Mouse (Mus musculus) embryonic facial prominence, embryonic 13.5 days (tissue): Measurements from ENCODE around the gene Gatad2b. TPM values are rescaled to one million over a fixed set of nuclear protein-coding genes. Genes with fewer than 3 reads are reported as not detected.
A peak's percentile ranks its signal among the peaks of the same experiment; 100 is the strongest.
"Not testable (repeated sequence)": the region's sequence is repeated elsewhere in the genome, so short reads cannot be mapped to it uniquely, and the experiment has no call there.

Source experiments
- ATAC-seq: fragments of 200-750 bp; cut with Nextera tagmentation; 2 replicates; pipeline ENCODE4 v1.8.0; 2017; ENCODE audit warnings: low read depth; ENCODE audit not compliant: insufficient number of reproducible peaks, insufficient read depth, low FRiP score, low TSS enrichment
- H3K27ac ChIP-seq: fragments of 300-500 bp; sonication (generic); 2 replicates; pipeline ENCODE4 v1.5.1; 2015; ENCODE audit warnings: moderate library complexity, mild to moderate bottlenecking, inconsistent platforms
- H3K27me3 ChIP-seq: fragments of 300-500 bp; sonication (generic); 2 replicates; pipeline ENCODE4 v1.6.1; 2015; ENCODE audit warnings: mild to moderate bottlenecking, inconsistent platforms
- H3K36me3 ChIP-seq: fragments of 300-500 bp; sonication (generic); 2 replicates; pipeline ENCODE4 v1.6.1; 2015; ENCODE audit warnings: mild to moderate bottlenecking, inconsistent platforms
- H3K4me1 ChIP-seq: fragments of 300-500 bp; sonication (generic); 2 replicates; pipeline ENCODE4 v1.6.1; 2015; ENCODE audit warnings: inconsistent platforms
- H3K4me2 ChIP-seq: fragments of 300-500 bp; sonication (generic); 2 replicates; pipeline ENCODE4 v1.6.1; 2015; ENCODE audit warnings: moderate library complexity, mild to moderate bottlenecking, inconsistent platforms
- H3K4me3 ChIP-seq: fragments of 300-500 bp; sonication (generic); 2 replicates; pipeline ENCODE4 v1.5.1; 2015; ENCODE audit warnings: mild to moderate bottlenecking, inconsistent platforms
- H3K9ac ChIP-seq: fragments of 300-500 bp; sonication (generic); 2 replicates; pipeline ENCODE4 v1.6.1; 2015; ENCODE audit warnings: mild to moderate bottlenecking, inconsistent platforms
- H3K9me3 ChIP-seq: fragments of 300-500 bp; sonication (generic); 2 replicates; pipeline ENCODE4 v1.6.1; 2016; ENCODE audit warnings: inconsistent platforms
- WGBS: fragments of 180-500 bp; shearing (Covaris S2); methylation state at CpG from one replicate; pipeline ENCODE4 v1.1.7; 2015; ENCODE audit warnings: mixed read lengths; 5-methylcytosine and 5-hydroxymethylcytosine counted together
- polyA plus RNA-seq: library from polyadenylated mRNA; unstranded; fragments of >200 nt; fragmentation: Nextera tagmentation; extraction: Ambion mirVana; gene quantifications from 2 replicates; pipeline ENCODE4 v1.2.1, GENCODE M21; 2015

Gene Gatad2b
- polyA plus RNA-seq, 1 experiment from 2014 or later = 24.5 TPM

- H3K4me2 ChIP-seq = no peak overlapping the region
- ATAC-seq = no peak
- peaks cover 53% of the 10 kb centered on the region for H3K36me3 ChIP-seq
- no peaks in the 10 kb centered on the region for H3K27me3 ChIP-seq
- no peaks in the 10 kb centered on the region for H3K4me1 ChIP-seq
- H3K4me3 ChIP-seq = no peak overlapping the region
- H3K9ac ChIP-seq = no peak overlapping the region
- no peaks in the 10 kb centered on the region for H3K9me3 ChIP-seq
- H3K27ac ChIP-seq = no peak overlapping the region
- WGBS = 62% methylated on average over 9 of the region's 9 CpGs
Measured at GRCm38 (mm10) chr3:90280708-90281107, 12.3 kb upstream of the Gatad2b start.

- ATAC-seq = no peak
- H3K27me3 ChIP-seq = no peaks in the 10 kb centered on the region
- H3K4me2 ChIP-seq = no peak overlapping the region
- no peak overlapping the region for H3K9ac ChIP-seq
- H3K4me1 ChIP-seq = no peaks in the 10 kb centered on the region
- no peaks in the 10 kb centered on the region for H3K9me3 ChIP-seq
- WGBS = 93% methylated on average over 2 of the region's 2 CpGs
- no peak overlapping the region for H3K27ac ChIP-seq
- no peak overlapping the region for H3K4me3 ChIP-seq
- peaks cover 22% of the 10 kb centered on the region for H3K36me3 ChIP-seq
Measured at GRCm38 (mm10) chr3:90284150-90284549, 8.8 kb upstream of the Gatad2b start.

GRCm38 (mm10) chr3:90289403-90289802, 3.6 kb upstream of the Gatad2b start:
- H3K36me3 ChIP-seq, H3K27me3 ChIP-seq, H3K4me1 ChIP-seq, H3K4me3 ChIP-seq, H3K27ac ChIP-seq, H3K4me2 ChIP-seq, H3K9ac ChIP-seq, H3K9me3 ChIP-seq, ATAC-seq: not testable (repeated sequence)
- WGBS = 70% methylated on average over 3 of the region's 3 CpGs

DNA sequence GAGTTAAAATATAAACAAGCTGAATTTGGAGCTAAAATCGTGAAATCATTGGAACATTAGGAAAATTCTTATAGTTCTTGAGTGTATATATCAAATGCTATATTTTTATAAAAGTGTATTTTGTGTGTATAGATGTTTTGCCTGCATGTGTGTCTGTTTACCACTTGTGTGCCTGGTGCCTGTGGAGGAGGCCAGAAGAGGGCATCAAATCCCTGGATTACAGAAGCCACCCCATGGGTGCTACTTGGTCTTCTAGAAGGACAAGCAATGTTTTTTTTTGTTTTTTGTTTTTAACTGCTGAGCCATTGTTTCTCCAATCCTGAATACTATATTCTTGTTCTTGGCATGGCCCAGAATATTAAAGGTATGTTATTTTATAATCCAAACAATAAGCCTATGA, 2.4 kb upstream of the Gatad2b start:
- no peak for ATAC-seq
- H3K4me2 ChIP-seq = no peak overlapping the region
- no peak overlapping the region for H3K27ac ChIP-seq
- H3K4me3 ChIP-seq = no peak overlapping the region
- WGBS = 79% methylated on average over 1 of the region's 1 CpGs
- no peak overlapping the region for H3K9ac ChIP-seq
- H3K27me3 ChIP-seq = no peaks in the 10 kb centered on the region
- no peaks in the 10 kb centered on the region for H3K9me3 ChIP-seq
- H3K36me3 ChIP-seq = no peaks in the 10 kb centered on the region
- H3K4me1 ChIP-seq = peaks cover 16% of the 10 kb centered on the region

GRCm38 (mm10) chr3:90291982-90292344, 1.0 kb upstream of the Gatad2b start:
- Histone ChIP-seq H3K9ac (peak overlapping the region; percentile 84), H3K27ac (peak overlapping the region; percentile 96), H3K4me3 (peak overlapping the region; percentile 84), H3K4me1 (peaks cover 16% of the 10 kb centered on the region), H3K4me2 (peak overlapping the region; percentile 69), H3K36me3 (no peaks in the 10 kb centered on the region), H3K9me3 (no peaks in the 10 kb centered on the region), H3K27me3 (no peaks in the 10 kb centered on the region)
- WGBS = 35% methylated on average over 2 of the region's 2 CpGs
- ATAC-seq = no peak

DNA sequence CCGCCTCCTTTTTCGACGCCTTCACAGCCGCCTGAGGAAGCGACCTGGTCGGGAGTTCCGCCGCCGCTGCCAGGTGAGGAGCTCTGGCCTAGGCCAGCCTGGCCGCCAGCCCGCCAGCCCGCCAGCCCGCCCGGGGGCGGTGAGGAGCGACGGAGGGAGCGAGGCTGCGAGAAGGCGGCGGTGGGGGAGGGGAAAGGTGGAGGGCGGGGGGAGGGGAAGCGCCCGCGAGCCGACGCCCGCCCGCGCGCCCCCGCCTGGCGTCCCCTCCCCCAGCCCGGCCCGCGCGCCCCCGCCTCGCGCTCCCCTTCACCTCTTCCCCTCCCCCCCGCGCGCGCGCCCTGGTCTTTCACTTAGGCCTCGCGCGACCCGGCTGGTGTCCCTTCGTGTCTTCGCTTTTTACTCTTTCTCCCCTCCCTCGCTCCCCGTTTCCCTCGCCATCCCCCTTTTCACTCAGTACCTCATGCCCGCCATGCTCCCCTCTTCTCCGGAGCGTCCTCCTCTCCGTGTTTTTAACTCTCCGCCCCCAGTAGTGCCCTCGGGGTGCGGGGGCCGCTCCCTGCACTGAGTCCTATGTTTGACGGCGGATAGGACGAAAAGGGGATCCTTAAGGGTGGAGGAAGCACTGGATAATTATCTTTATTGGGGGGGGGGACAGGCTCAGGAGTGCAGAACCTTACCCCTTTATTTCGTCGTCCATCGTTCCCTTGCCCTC, 530 bp downstream of the Gatad2b start:
- Histone ChIP-seq H3K4me1 (peaks cover 16% of the 10 kb centered on the region), H3K27me3 (no peaks in the 10 kb centered on the region), H3K4me2 (peak overlapping the region; percentile 74), H3K9me3 (no peaks in the 10 kb centered on the region), H3K27ac (peak overlapping the region; percentile 97), H3K9ac (peak overlapping the region; percentile 89), H3K4me3 (peak overlapping the region; percentile 84), H3K36me3 (no peaks in the 10 kb centered on the region)
- 1% methylated on average over 39 of the region's 68 CpGs for WGBS
- peak; percentile 4; the same call in 1 of the 2 replicates for ATAC-seq

DNA sequence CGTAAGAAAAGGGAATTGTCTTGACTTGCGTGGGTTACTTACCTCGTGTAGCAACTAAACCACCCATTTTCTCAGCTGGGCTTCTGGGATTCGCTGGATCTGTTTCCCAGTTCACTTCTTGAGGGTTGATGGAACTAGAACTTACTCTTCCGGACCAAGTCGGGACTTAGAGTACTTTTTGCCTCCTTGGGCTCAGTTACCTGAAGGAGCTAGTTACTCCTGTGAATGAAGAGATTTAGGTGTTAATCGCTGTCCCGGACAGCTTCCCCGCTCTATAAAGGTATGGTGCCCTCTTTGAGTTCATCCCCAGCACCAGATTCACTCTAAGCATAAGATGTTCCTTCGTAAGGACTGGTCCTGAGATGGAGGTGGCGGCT, 1.1 kb downstream of the Gatad2b start:
- ATAC-seq = no peak
- Histone ChIP-seq H3K27me3 (no peaks in the 10 kb centered on the region), H3K9me3 (no peaks in the 10 kb centered on the region), H3K9ac (peak overlapping the region; percentile 89), H3K4me3 (peak overlapping the region; percentile 84), H3K36me3 (no peaks in the 10 kb centered on the region), H3K4me2 (peak overlapping the region; percentile 74), H3K27ac (peak overlapping the region; percentile 97), H3K4me1 (peaks cover 16% of the 10 kb centered on the region)
- 2% methylated on average over 11 of the region's 11 CpGs for WGBS

- H3K9ac ChIP-seq = peak overlapping the region; percentile 89
- no peaks in the 10 kb centered on the region for H3K9me3 ChIP-seq
- ATAC-seq = no peak
- WGBS = 47% methylated on average over 2 of the region's 2 CpGs
- H3K27ac ChIP-seq = no peak overlapping the region
- H3K4me2 ChIP-seq = peak overlapping the region; percentile 74
- H3K4me1 ChIP-seq = peaks cover 16% of the 10 kb centered on the region
- no peaks in the 10 kb centered on the region for H3K27me3 ChIP-seq
- peak overlapping the region; percentile 84 for H3K4me3 ChIP-seq
- H3K36me3 ChIP-seq = no peaks in the 10 kb centered on the region
Measured at GRCm38 (mm10) chr3:90294651-90295050, 1.7 kb downstream of the Gatad2b start.

DNA sequence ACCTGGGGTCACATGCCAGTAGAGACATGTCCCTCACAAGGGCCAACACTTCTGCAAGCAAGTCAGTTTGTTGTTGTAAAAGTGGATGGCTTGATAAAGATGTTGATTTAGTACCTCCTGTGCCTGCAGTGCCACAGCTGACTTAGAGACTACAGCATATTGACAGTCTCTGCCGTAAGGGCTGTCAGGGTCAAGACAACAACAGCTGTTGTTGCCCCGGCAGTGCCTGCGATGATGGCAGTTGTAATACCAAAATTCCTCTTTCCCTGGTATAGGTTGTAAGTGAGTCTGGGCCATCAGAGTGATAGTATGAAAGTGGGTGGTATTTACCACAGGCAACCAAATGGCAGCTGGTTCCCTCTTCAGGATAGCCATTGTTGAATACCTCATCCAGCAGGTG, 12.8 kb downstream of the Gatad2b start:
- no peak overlapping the region for H3K4me3 ChIP-seq

GRCm38 (mm10) chr3:90309589-90309988, 16.6 kb downstream of the Gatad2b start:
- H3K9me3 ChIP-seq = no peaks in the 10 kb centered on the region
- H3K27me3 ChIP-seq = no peaks in the 10 kb centered on the region
- no peak for ATAC-seq
- H3K4me3 ChIP-seq = no peak overlapping the region
- no peak overlapping the region for H3K9ac ChIP-seq
- no peak overlapping the region for H3K27ac ChIP-seq
- no peaks in the 10 kb centered on the region; the same call in 1 of the 2 replicates for H3K4me1 ChIP-seq
- no peak overlapping the region for H3K4me2 ChIP-seq
- 0 out of 2 replicates have a peak, but pooled peaks cover 7% of the 10 kb centered on the region for H3K36me3 ChIP-seq

More for the DNA sequence above, 12.8 kb downstream of the Gatad2b start:
- no peak overlapping the region for H3K4me2 ChIP-seq
- H3K27ac ChIP-seq = no peak overlapping the region
- H3K9ac ChIP-seq = no peak overlapping the region
- 0 out of 2 replicates have a peak, but pooled peaks cover 7% of the 10 kb centered on the region for H3K36me3 ChIP-seq
- no peak for ATAC-seq
- WGBS = 86% methylated on average over 3 of the region's 3 CpGs
- H3K27me3 ChIP-seq = no peaks in the 10 kb centered on the region
- H3K9me3 ChIP-seq = no peaks in the 10 kb centered on the region
- H3K4me1 ChIP-seq = no peaks in the 10 kb centered on the region; the same call in 1 of the 2 replicates

- Histone ChIP-seq H3K36me3 (no peaks in the 10 kb centered on the region), H3K4me1 (no peaks in the 10 kb centered on the region), H3K9me3 (no peaks in the 10 kb centered on the region), H3K9ac (no peak overlapping the region), H3K27me3 (no peaks in the 10 kb centered on the region), H3K4me2 (no peak overlapping the region), H3K27ac (no peak overlapping the region), H3K4me3 (no peak overlapping the region)
- no peak for ATAC-seq
Measured at GRCm38 (mm10) chr3:90313367-90313766, 20.4 kb downstream of the Gatad2b start.

GRCm38 (mm10) chr3:90314241-90314640, 21.3 kb downstream of the Gatad2b start:
- no peak overlapping the region for H3K4me2 ChIP-seq
- no peaks in the 10 kb centered on the region for H3K9me3 ChIP-seq
- no peaks in the 10 kb centered on the region for H3K36me3 ChIP-seq
- no peak overlapping the region for H3K27ac ChIP-seq
- no peak overlapping the region for H3K9ac ChIP-seq
- H3K4me1 ChIP-seq = no peaks in the 10 kb centered on the region
- no peaks in the 10 kb centered on the region for H3K27me3 ChIP-seq
- no peak overlapping the region for H3K4me3 ChIP-seq
- no peak for ATAC-seq
